Mouse (Mus musculus): ENCODE measurements at regions not wholly inside any gene's neighbourhood (a gene's known extent, or its start where the extent isn't known, plus 50 kb on each side); places are given as distances from the start of the nearest gene placed in this dataset.
"Not testable (repeated sequence)": the region's sequence is repeated elsewhere in the genome, so short reads cannot be mapped to it uniquely, and the experiment has no call there.

- intact Hi-C loops (cut with DNase I), result no loop called here
- no peak for DNase-seq (ENCODE audit: low spot score in 2 of 2)
Observed at GRCm38 (mm10) chr1:113932492-113932891, 1752.1 kb upstream of the Cntnap5a start.

DNA sequence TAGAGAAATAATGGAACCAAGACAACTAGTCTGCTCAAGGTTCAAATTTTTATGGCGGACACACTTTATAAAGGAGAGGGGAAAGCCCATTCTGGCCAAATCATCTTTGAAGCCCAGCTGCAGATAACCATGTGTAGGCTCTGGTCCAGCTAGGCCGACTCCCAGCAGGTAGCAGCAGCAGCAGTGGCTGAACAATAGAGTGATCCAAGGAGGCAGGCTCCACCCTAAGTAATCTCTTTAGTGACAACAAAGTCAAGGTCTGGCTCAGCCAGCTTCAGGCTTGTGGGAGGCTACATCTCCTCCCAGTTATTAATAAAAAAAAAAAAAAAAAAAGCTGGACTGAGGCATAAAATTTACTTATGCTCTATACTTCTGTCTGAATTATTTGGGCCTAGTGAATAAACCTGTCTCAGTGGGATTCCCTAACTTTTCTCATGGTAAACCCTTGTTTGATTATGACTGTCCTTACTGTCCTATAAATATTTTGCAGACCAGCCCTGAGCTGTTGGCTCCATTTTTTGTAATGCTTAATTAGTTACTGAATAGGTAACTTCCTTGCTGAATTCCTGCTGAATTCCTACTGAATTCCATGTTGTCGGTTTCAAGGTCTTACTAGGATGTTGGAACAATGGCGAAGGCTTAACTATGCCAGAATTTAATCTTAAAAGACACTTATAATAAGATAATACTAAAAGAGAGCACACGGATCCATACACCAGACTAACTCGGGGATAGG is 1726.4 kb upstream of the Cntnap5a start:
- intact Hi-C loops (cut with DNase I), result no loop called here
- no peak for DNase-seq (ENCODE audit: low spot score in 2 of 2)

- intact Hi-C loops (cut with DNase I); DNase-seq (ENCODE audit: low spot score in 2 of 2): not testable (repeated sequence)
Observed at GRCm38 (mm10) chr1:113959267-113959666, 1725.3 kb upstream of the Cntnap5a start.

- DNase-seq (ENCODE audit: low spot score in 2 of 2); intact Hi-C loops (cut with DNase I): not testable (repeated sequence)
Observed at GRCm38 (mm10) chr1:113963931-113964330, 1720.6 kb upstream of the Cntnap5a start.

DNA sequence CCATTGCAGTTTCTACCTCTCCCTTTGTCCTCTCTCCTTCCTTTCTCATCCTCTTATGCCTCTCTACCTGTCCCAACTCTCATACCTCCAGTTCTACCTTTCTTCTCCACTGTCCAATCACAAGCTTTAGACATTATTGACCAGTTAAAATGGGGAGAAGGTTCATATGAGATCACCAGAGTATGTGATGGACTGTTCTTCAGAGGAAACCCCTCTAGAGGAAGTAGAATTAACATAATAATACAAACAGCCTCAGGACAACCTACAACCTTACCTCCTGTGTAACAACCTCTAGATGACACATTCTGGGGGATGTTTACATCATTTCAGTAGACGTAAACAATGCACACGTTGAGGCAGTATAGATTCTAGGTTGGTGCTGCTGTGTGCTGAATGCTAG is 1720.1 kb upstream of the Cntnap5a start:
- intact Hi-C loops (cut with DNase I), result no loop called here
- DNase-seq (ENCODE audit: low spot score in 2 of 2), result no peak

DNA sequence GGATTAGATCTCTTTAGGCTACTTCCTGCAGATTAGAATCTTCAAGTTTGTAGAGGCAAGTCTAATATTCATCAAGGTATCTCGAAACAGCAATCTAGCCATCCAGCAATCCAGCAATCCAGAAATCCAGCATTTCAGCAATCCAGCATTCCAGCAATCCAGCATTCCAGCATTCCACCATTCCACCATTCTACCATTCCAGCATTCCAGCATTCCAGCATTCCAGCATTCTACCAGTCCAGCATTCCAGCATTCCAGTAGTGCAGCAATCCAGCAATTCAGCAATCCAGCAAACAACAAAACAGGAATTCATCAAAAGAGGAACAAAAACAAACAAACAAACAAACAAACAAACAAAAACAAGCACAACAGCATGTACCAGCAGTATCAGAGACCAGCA is 1713.9 kb upstream of the Cntnap5a start:
- no peak for DNase-seq (ENCODE audit: low spot score in 2 of 2)
- intact Hi-C loops (cut with DNase I), result no loop called here

GRCm38 (mm10) chr1:113980111-113980510 is 1704.4 kb upstream of the Cntnap5a start:
- no peak for DNase-seq (ENCODE audit: low spot score in 2 of 2)
- intact Hi-C loops (cut with DNase I), result no loop called here

DNA sequence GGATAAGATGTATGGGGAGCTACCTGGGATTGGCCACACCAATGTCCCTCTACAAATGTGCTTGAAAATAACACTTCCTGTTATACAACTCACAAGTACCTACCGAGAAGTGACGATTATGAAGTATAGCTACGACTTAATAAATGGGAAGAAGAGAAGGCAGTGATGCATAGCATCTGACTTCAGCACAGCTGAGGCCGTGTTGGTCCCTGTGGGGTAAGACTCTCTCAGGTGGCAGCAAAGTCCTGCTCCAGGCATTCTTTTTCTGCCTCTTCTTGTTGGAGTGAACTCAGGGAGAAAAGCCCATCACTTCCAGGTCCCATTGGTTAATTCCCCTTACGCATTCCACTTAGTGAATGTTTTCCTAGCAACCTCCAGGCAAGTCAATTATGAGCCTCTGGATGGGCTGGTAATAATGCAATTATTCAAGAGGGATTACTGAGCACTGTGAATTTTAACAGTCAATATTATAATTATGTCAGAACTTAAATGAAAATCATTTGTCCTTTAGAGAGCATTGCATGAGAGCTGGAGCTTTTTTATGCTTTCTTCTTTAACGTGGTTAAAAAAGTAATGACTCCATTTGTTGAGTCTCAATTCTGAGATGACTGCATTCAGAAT is 1694.8 kb upstream of the Cntnap5a start:
- intact Hi-C loops (cut with DNase I), result loop anchor here (10.0 kb wide), 1 partner anchor 175 kb away; no protein-coding TSS in a partner anchor
- no peak for DNase-seq (ENCODE audit: low spot score in 2 of 2)

DNA sequence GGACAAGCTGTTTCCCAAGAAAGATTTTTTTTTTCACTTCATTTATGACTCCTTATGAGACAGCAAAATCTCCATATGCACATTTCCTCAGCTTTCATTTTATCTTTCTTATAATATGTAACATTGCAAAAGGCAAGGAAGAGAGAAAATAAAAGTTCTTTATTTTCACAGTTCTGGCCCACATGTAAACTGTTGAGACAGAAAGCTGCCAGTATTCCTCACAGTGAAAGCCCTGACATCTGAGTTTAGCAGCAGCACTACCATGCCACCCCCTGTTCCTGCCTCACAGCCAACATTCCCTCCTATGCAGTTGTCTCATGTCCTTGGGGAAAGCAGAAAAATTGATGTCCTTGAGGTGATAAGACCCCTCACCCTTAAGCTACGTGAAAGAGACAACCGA is 1692.1 kb upstream of the Cntnap5a start:
- DNase-seq (ENCODE audit: low spot score in 2 of 2), result peak in 1 of 2 experiments; percentile 64
- intact Hi-C loops (cut with DNase I), result loop anchor here (10.0 kb wide), 1 partner anchor 172 kb away; no protein-coding TSS in a partner anchor

DNA sequence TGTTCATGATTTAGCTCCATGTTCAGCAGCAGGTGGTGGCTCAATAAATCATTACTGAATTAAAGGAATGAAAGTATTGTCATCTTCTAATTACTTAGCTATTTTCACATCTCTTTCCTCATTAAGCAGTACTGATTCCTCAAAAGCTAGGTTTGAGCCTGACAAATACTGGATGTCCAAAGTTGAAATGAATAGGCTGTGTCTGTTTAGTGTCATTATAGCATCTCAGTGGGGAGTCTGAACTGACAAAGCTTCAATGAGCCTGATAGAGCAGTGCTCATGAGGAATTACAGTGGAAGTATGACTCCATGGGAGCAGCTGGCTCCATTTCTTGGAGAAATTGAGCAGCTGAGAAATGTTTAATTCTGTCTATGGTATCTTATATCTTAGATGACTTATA is 1646.7 kb upstream of the Cntnap5a start:
- intact Hi-C loops (cut with DNase I), result no loop called here
- no peak for DNase-seq (ENCODE audit: low spot score in 2 of 2)

DNA sequence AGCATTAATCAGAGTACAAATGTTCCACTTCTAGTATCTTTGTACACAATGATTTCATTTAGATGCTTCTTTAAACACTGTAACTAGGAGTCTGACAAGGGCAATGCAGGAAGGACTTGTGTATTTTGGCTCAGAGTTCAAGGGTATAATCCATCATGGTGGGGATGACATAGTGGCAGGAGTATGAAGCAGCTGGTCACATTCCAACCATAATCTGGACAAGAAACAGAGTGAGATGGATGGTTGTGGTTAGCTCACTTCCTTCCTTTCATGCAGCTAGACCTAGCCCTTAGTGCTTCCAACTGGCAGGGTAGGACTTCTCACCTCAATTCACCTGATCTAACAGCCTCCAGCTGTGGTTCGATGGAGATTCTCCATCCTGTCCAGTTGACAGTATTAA is 1645.2 kb upstream of the Cntnap5a start:
- intact Hi-C loops (cut with DNase I), result no loop called here
- DNase-seq (ENCODE audit: low spot score in 2 of 2), result no peak

DNA sequence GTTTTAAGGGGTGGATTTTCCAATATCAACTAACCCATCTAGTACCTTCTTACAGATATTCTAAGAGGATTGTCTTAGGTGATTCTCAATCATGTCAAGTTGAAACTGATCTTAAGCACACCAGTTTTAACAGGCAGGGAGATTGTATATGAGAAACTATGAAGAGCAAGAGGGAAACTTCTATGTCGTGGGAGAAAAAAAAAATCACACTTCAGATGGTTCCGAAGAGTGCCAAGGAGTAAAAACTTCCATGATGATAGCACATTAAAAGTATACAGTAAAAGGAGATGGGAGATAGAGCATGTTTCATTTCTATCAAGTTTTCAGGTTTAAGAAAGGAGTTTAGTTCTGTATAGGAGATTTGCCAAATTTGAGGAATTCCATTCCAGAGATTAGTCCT is 1621.5 kb upstream of the Cntnap5a start:
- intact Hi-C loops (cut with DNase I), result no loop called here

DNA sequence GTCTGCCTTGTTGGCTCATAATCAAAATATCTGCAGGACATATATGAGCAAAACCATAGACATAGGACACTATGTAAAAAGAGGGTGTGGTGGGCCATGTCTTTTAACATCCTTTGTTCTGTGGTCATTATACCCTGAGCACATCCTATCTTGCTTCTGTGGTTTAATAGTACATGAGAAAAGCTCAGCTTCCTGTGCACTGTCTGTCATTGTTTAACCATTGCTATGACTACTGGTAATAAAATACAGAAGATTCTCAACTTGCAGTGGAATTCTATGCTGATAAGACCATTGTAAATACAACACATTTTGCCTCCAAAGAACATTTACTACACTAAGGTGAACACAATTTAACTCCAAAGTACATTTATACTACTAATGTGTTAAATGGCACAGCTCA is 1610.0 kb upstream of the Cntnap5a start:
- intact Hi-C loops (cut with DNase I), result no loop called here
- DNase-seq (ENCODE audit: low spot score in 2 of 2), result no peak

More for the DNA sequence above, 1621.5 kb upstream of the Cntnap5a start:
- peak in 1 of 2 experiments; percentile 26 for DNase-seq (ENCODE audit: low spot score in 2 of 2)

Data from left cerebral cortex, postnatal 25 days (tissue).